Mouse (Mus musculus) C2C12 (cell line): ENCODE measurements around the gene Kif26b.

ENCODE experiments used
- CEBPB ChIP-seq: IDR thresholded peaks from one replicate; pipeline ENCODE4 v1.6.1; 2011; ENCODE audit warnings: low read depth, mild to moderate bottlenecking, control low read depth, moderate library complexity
- CTCF ChIP-seq: IDR thresholded peaks from one replicate; pipeline ENCODE4 v1.5.1; 2011; ENCODE audit not compliant: control insufficient read depth, insufficient read depth, insufficient read length
- FOSL1 ChIP-seq: IDR thresholded peaks from one replicate; pipeline ENCODE4 v1.8.0; 2011; ENCODE audit warnings: mild to moderate bottlenecking, low read length; ENCODE audit not compliant: poor library complexity, insufficient read depth, severe bottlenecking
- MAX ChIP-seq: IDR thresholded peaks from one replicate; pipeline ENCODE4 v1.6.1; 2011; ENCODE audit warnings: mild to moderate bottlenecking, control low read depth
- MYOD1 ChIP-seq: IDR thresholded peaks from one replicate; pipeline ENCODE4 v1.6.1; 2011; ENCODE audit warnings: low read depth; ENCODE audit not compliant: control insufficient read depth, insufficient read length
- USF1 ChIP-seq: IDR thresholded peaks from one replicate; pipeline ENCODE4 v1.6.1; 2011; ENCODE audit warnings: low read depth, mild to moderate bottlenecking, control low read depth, moderate library complexity

- TF ChIP-seq CEBPB (no peak), USF1 (no peak), CTCF (no peak), MAX (no peak), MYOD1 (no peak), FOSL1 (no peak)
Measured at GRCm38 (mm10) chr1:178725536-178725935, 196.6 kb downstream of the Kif26b start.
